Mouse (Mus musculus): Measurements from ENCODE around the gene Col6a2. TPM values are rescaled to one million over a fixed set of nuclear protein-coding genes. Genes with fewer than 3 reads are reported as not detected.
A peak's percentile ranks its signal among the peaks of the same experiment; 100 is the strongest.

Gene Col6a2
- polyA plus RNA-seq, 1 experiment: 22.7 TPM

GRCm38 (mm10) chr10:76571070-76571469, 52.4 kb downstream of the Col6a2 start:
- TF ChIP-seq CTCF (IDR thresholded peaks at IDR 0.05; ENCODE audit: extremely low read depth, insufficient read depth, low read length): no peak
- TF ChIP-seq POLR2A (IDR thresholded peaks at IDR 0.05; ENCODE audit: extremely low read depth, insufficient read depth, low read length): no peak
- H3K4me1 ChIP-seq (ENCODE audit: control insufficient read depth, insufficient read depth, low read length): no peaks in the 10 kb centered on the region
- H3K27ac ChIP-seq (ENCODE audit: insufficient read depth, low read length): no peak overlapping the region

GRCm38 (mm10) chr10:76569996-76570685, 53.3 kb downstream of the Col6a2 start:
- no peak for TF ChIP-seq POLR2A (IDR thresholded peaks at IDR 0.05; ENCODE audit: extremely low read depth, insufficient read depth, low read length)
- no peak for TF ChIP-seq CTCF (IDR thresholded peaks at IDR 0.05; ENCODE audit: extremely low read depth, insufficient read depth, low read length)
- H3K27ac ChIP-seq (ENCODE audit: insufficient read depth, low read length): no peak overlapping the region
- H3K4me1 ChIP-seq (ENCODE audit: control insufficient read depth, insufficient read depth, low read length): no peaks in the 10 kb centered on the region
- no peak overlapping the region for H3K4me3 ChIP-seq (ENCODE audit: insufficient read depth, low read length)

More at GRCm38 (mm10) chr10:76571070-76571469, 52.4 kb downstream of the Col6a2 start:
- no peak overlapping the region for H3K4me3 ChIP-seq (ENCODE audit: insufficient read depth, low read length)

GRCm38 (mm10) chr10:76561972-76562371, 61.5 kb downstream of the Col6a2 start, which contains the start of gene Spatc1l:
Spatc1l (plus strand) TSS chr10:76562272.
- no peak within 1 kb of the TSS for H3K27ac ChIP-seq (ENCODE audit: insufficient read depth, low read length)
- TF ChIP-seq POLR2A (IDR thresholded peaks at IDR 0.05; ENCODE audit: extremely low read depth, insufficient read depth, low read length): no peak
- TF ChIP-seq CTCF (IDR thresholded peaks at IDR 0.05; ENCODE audit: extremely low read depth, insufficient read depth, low read length): no peak
- H3K4me3 ChIP-seq (ENCODE audit: insufficient read depth, low read length): no peak within 1 kb of the TSS
- H3K4me1 ChIP-seq (ENCODE audit: control insufficient read depth, insufficient read depth, low read length): no peaks in the 10 kb centered on the region

- H3K4me1 ChIP-seq (ENCODE audit: control insufficient read depth, insufficient read depth, low read length): no peaks in the 10 kb centered on the region
- no peak overlapping the region for H3K27ac ChIP-seq (ENCODE audit: insufficient read depth, low read length)
- no peak overlapping the region for H3K4me3 ChIP-seq (ENCODE audit: insufficient read depth, low read length)
- TF ChIP-seq POLR2A (IDR thresholded peaks at IDR 0.05; ENCODE audit: extremely low read depth, insufficient read depth, low read length): no peak
- no peak for TF ChIP-seq CTCF (IDR thresholded peaks at IDR 0.05; ENCODE audit: extremely low read depth, insufficient read depth, low read length)
Measured at GRCm38 (mm10) chr10:76554061-76554460, 69.4 kb downstream of the Col6a2 start.

- TF ChIP-seq CTCF (IDR thresholded peaks at IDR 0.05; ENCODE audit: extremely low read depth, insufficient read depth, low read length) (no peak), POLR2A (IDR thresholded peaks at IDR 0.05; ENCODE audit: extremely low read depth, insufficient read depth, low read length) (no peak)
- H3K4me3 ChIP-seq (ENCODE audit: insufficient read depth, low read length): no peak overlapping the region
- no peaks in the 10 kb centered on the region for H3K4me1 ChIP-seq (ENCODE audit: control insufficient read depth, insufficient read depth, low read length)
- no peak overlapping the region for H3K27ac ChIP-seq (ENCODE audit: insufficient read depth, low read length)
Measured at GRCm38 (mm10) chr10:76551556-76551955, 71.9 kb downstream of the Col6a2 start.

- peak; percentile 38; the same call in 1 of the 2 replicates for TF ChIP-seq CTCF (IDR thresholded peaks at IDR 0.05; ENCODE audit: extremely low read depth, insufficient read depth, low read length)
- no peak for TF ChIP-seq POLR2A (IDR thresholded peaks at IDR 0.05; ENCODE audit: extremely low read depth, insufficient read depth, low read length)
- Histone ChIP-seq H3K4me3 (ENCODE audit: insufficient read depth, low read length) (no peak overlapping the region), H3K4me1 (ENCODE audit: control insufficient read depth, insufficient read depth, low read length) (no peaks in the 10 kb centered on the region), H3K27ac (ENCODE audit: insufficient read depth, low read length) (no peak overlapping the region)
Measured at GRCm38 (mm10) chr10:76550458-76550857, 73.0 kb downstream of the Col6a2 start.

- Histone ChIP-seq H3K27ac (ENCODE audit: insufficient read depth, low read length) (no peak overlapping the region), H3K4me3 (ENCODE audit: insufficient read depth, low read length) (no peak overlapping the region), H3K4me1 (ENCODE audit: control insufficient read depth, insufficient read depth, low read length) (no peaks in the 10 kb centered on the region)
- TF ChIP-seq POLR2A (IDR thresholded peaks at IDR 0.05; ENCODE audit: extremely low read depth, insufficient read depth, low read length): no peak
Measured at GRCm38 (mm10) chr10:76548218-76548617, 75.2 kb downstream of the Col6a2 start.

GRCm38 (mm10) chr10:76546566-76546965, 76.9 kb downstream of the Col6a2 start:
- H3K27ac ChIP-seq (ENCODE audit: insufficient read depth, low read length): no peak overlapping the region
- H3K4me3 ChIP-seq (ENCODE audit: insufficient read depth, low read length): no peak overlapping the region
- no peaks in the 10 kb centered on the region for H3K4me1 ChIP-seq (ENCODE audit: control insufficient read depth, insufficient read depth, low read length)
- TF ChIP-seq CTCF (IDR thresholded peaks at IDR 0.05; ENCODE audit: extremely low read depth, insufficient read depth, low read length) (no peak), POLR2A (IDR thresholded peaks at IDR 0.05; ENCODE audit: extremely low read depth, insufficient read depth, low read length) (no peak)

Other genes with a start within 250 kb of the Col6a2 start
- gene AC141477.1, start 183.2 kb downstream of the Col6a2 start, polyA plus RNA-seq (2012; rRNA removed): not detected in 2 replicates
- gene Pcnt, start 180.8 kb downstream of the Col6a2 start, polyA plus RNA-seq (2012; rRNA removed): 25.2 and 29.3 TPM in 2 replicates
- gene 2610028H24Rik, start 174.5 kb downstream of the Col6a2 start, polyA plus RNA-seq (2012; rRNA removed): 0.23 TPM in 1 of 2 replicates, not detected in the other
- gene Mcm3ap, start 154.7 kb downstream of the Col6a2 start, polyA plus RNA-seq (2012; rRNA removed): 56.0 and 59.4 TPM in 2 replicates
- gene Ybey, start 154.5 kb downstream of the Col6a2 start, polyA plus RNA-seq (2012; rRNA removed): 3.6 and 3.8 TPM in 2 replicates
- 30.9 and 31.0 TPM in 2 replicates for gene Lss, start 92.0 kb downstream of the Col6a2 start, polyA plus RNA-seq (2012; rRNA removed)
- gene Spatc1l, start 61.4 kb downstream of the Col6a2 start, polyA plus RNA-seq (2012; rRNA removed): 0.09 and 0.42 TPM in 2 replicates
- gene Ftcd, start 48.0 kb downstream of the Col6a2 start, polyA plus RNA-seq (2012; rRNA removed): 0.04 and 0.06 TPM in 2 replicates
- gene Col6a1, start 102.5 kb upstream of the Col6a2 start, polyA plus RNA-seq (2012; rRNA removed): 90.2 and 91.3 TPM in 2 replicates

All from cortical plate, adult 2 months (tissue).